Mouse (Mus musculus) liver, embryonic 14.5 days (tissue): ENCODE data around the gene Ndufb7. TPM values are rescaled to one million over a fixed set of nuclear protein-coding genes. Genes with fewer than 3 reads are reported as not detected.

Source experiments
- ATAC-seq: fragments of 200-750 bp; cut with Nextera tagmentation; 2 replicates; pipeline ENCODE4 v1.8.0; 2017; ENCODE audit warnings: moderate number of reproducible peaks, mild to moderate bottlenecking, moderate library complexity; ENCODE audit not compliant: insufficient read depth
- DNase-seq, 3 experiments: peaks; one replicate each; pipeline ENCODE4 v3.0.0-alpha.2; 2012 to 2013; ENCODE audit warnings: low read depth in 3 of 3, low spot score in 3 of 3
- H3K27ac ChIP-seq: fragments of 300-500 bp; sonication (generic); 2 replicates; pipeline ENCODE4 v1.5.1; 2014; ENCODE audit warnings: moderate library complexity, mild to moderate bottlenecking, control low read depth, inconsistent platforms
- H3K27me3 ChIP-seq: fragments of 300-500 bp; sonication (generic); 2 replicates; pipeline ENCODE4 v1.6.1; 2014; ENCODE audit warnings: mild to moderate bottlenecking, low read length, moderate library complexity; ENCODE audit not compliant: control insufficient read depth, insufficient read depth
- H3K36me3 ChIP-seq: fragments of 300-500 bp; sonication (generic); replicated peaks from 2 replicates; pipeline ENCODE4 v1.6.1; 2014; ENCODE audit warnings: low read depth; ENCODE audit not compliant: control insufficient read depth, insufficient read depth
- H3K4me1 ChIP-seq, 2 experiments: fragments of 200-500 bp in 1 of 2; fragments of 300-500 bp in 1 of 2; sonication (generic) in 1 of 2; replicated peaks; 2 replicates each; pipeline ENCODE4 v1.6.1; 2012 to 2014; ENCODE audit warnings: antibody characterized with exemption in 1 of 2, inconsistent platforms in 1 of 2, low read length in 1 of 2; ENCODE audit not compliant: control insufficient read depth in 2 of 2, insufficient read depth in 2 of 2
- H3K4me2 ChIP-seq: fragments of 300-500 bp; sonication (generic); 2 replicates; pipeline ENCODE4 v1.6.1; 2014; ENCODE audit warnings: low read depth, mild to moderate bottlenecking, control low read depth, moderate library complexity
- H3K4me3 ChIP-seq, 2 experiments: fragments of 200-500 bp in 1 of 2; fragments of 300-500 bp in 1 of 2; sonication (generic) in 1 of 2; 2 replicates each; pipeline ENCODE4 v1.5.1; 2012 to 2014; ENCODE audit warnings: low read depth in 2 of 2, low read length in 2 of 2, mild to moderate bottlenecking in 2 of 2, control low read depth in 1 of 2, inconsistent platforms in 1 of 2, moderate library complexity in 1 of 2; ENCODE audit not compliant: insufficient read depth in 1 of 2
- H3K9ac ChIP-seq: fragments of 300-500 bp; sonication (generic); replicated peaks from 2 replicates; pipeline ENCODE4 v1.6.1; 2014; ENCODE audit warnings: mild to moderate bottlenecking, control low read depth, moderate library complexity
- H3K9me3 ChIP-seq: fragments of 300-500 bp; sonication (generic); 2 replicates; pipeline ENCODE4 v1.6.1; 2016; ENCODE audit warnings: low read length, mixed read lengths; ENCODE audit not compliant: control insufficient read depth
- CTCF ChIP-seq: IDR thresholded peaks from 2 replicates; pipeline ENCODE4 v1.5.1; 2016; ENCODE audit warnings: antibody characterized with exemption, low read depth, control low read depth
- EP300 ChIP-seq: IDR thresholded peaks from 2 replicates; pipeline ENCODE4 v1.6.1; 2016; ENCODE audit warnings: antibody characterized with exemption, low read depth
- WGBS: fragments of 180-500 bp; shearing (Covaris S2); extraction: QIAGEN DNeasy Blood & Tissue Kit; methylation state at CpG from one replicate; pipeline ENCODE4 v1.1.7; 2014; ENCODE audit not compliant: insufficient replicate concordance; 5-methylcytosine and 5-hydroxymethylcytosine counted together
- polyA plus RNA-seq, 2 experiments: library from polyadenylated mRNA; depleted of rRNA in 1 of 2; stranded (reverse) in 1 of 2; unstranded in 1 of 2; fragments of >200 nt; fragmentation: Nextera tagmentation in 1 of 2; extraction: Ambion mirVana in 1 of 2; gene quantifications; 2 replicates each; pipeline versions ENCODE4 v1.2.1 to v1.2.3; 2012 to 2014

Gene Ndufb7
- polyA plus RNA-seq, 2 experiments, result 197 to 290 TPM

GRCm38 (mm10) chr8:83575561-83576515 lies 9.4 kb downstream of the Ndufb7 start:
- Histone ChIP-seq H3K4me2 (no peak overlapping the region), H3K9ac (no peak overlapping the region), H3K36me3 (peaks cover 22% of the 10 kb centered on the region), H3K27ac (no peak overlapping the region), H3K4me3 (no peak overlapping the region), H3K4me1 (no peaks in the 10 kb centered on the region; a peak in 1 of 4 replicates), H3K27me3 (no peaks in the 10 kb centered on the region), H3K9me3 (no peaks in the 10 kb centered on the region)
- WGBS, result 74% methylated on average over 17 of the region's 17 CpGs
- ATAC-seq, result no peak
- no peak for DNase-seq
- TF ChIP-seq CTCF (no peak), EP300 (no peak)

GRCm38 (mm10) chr8:83576516-83576895 lies 10.0 kb downstream of the Ndufb7 start:
- ATAC-seq (no peak), DNase-seq (no peak)
- 61% methylated on average over 2 of the region's 4 CpGs for WGBS
- TF ChIP-seq EP300, result no peak
- TF ChIP-seq CTCF, result no peak
- H3K9ac ChIP-seq, result no peak overlapping the region
- H3K4me2 ChIP-seq, result no peak overlapping the region
- no peaks in the 10 kb centered on the region for H3K9me3 ChIP-seq
- H3K4me3 ChIP-seq, result no peak overlapping the region
- H3K36me3 ChIP-seq, result peaks cover 17% of the 10 kb centered on the region
- H3K27me3 ChIP-seq, result no peaks in the 10 kb centered on the region
- no peaks in the 10 kb centered on the region; a peak in 1 of 4 replicates for H3K4me1 ChIP-seq
- H3K27ac ChIP-seq, result no peak overlapping the region

- Histone ChIP-seq H3K27me3 (no peaks in the 10 kb centered on the region), H3K4me3 (no peak overlapping the region), H3K27ac (no peak overlapping the region), H3K4me1 (no peaks in the 10 kb centered on the region; a peak in 1 of 4 replicates), H3K4me2 (no peak overlapping the region), H3K36me3 (peaks cover 13% of the 10 kb centered on the region), H3K9me3 (no peaks in the 10 kb centered on the region), H3K9ac (no peak overlapping the region)
- 75% methylated on average over 4 of the region's 4 CpGs for WGBS
- ATAC-seq (no peak), DNase-seq (no peak)
- TF ChIP-seq EP300 (no peak), CTCF (no peak)
Observed at GRCm38 (mm10) chr8:83576921-83577320, 10.4 kb downstream of the Ndufb7 start.

- no peaks in the 10 kb centered on the region for H3K9me3 ChIP-seq
- H3K4me3 ChIP-seq, result no peak overlapping the region
- TF ChIP-seq CTCF, result no peak
- TF ChIP-seq EP300, result no peak
- ATAC-seq (no peak), DNase-seq (no peak)
- no peaks in the 10 kb centered on the region; a peak in 1 of 4 replicates for H3K4me1 ChIP-seq
- H3K9ac ChIP-seq, result no peak overlapping the region
- peaks cover 9% of the 10 kb centered on the region for H3K36me3 ChIP-seq
- H3K27me3 ChIP-seq, result no peaks in the 10 kb centered on the region
- H3K27ac ChIP-seq, result no peak overlapping the region
- WGBS, result 72% methylated on average over 9 of the region's 9 CpGs
- H3K4me2 ChIP-seq, result no peak overlapping the region
Observed at GRCm38 (mm10) chr8:83577384-83577791, 10.9 kb downstream of the Ndufb7 start.

- peaks cover 3% of the 10 kb centered on the region for H3K36me3 ChIP-seq
- ATAC-seq, result no peak
- H3K27me3 ChIP-seq, result no peaks in the 10 kb centered on the region
- no peaks in the 10 kb centered on the region for H3K9me3 ChIP-seq
- no peaks in the 10 kb centered on the region; a peak in 1 of 4 replicates for H3K4me1 ChIP-seq
- H3K27ac ChIP-seq, result no peak overlapping the region
- 77% methylated on average over 17 of the region's 17 CpGs for WGBS
- no peak overlapping the region for H3K4me2 ChIP-seq
- DNase-seq, result no peak
- no peak overlapping the region for H3K4me3 ChIP-seq
- TF ChIP-seq EP300, result no peak
- TF ChIP-seq CTCF, result no peak
- H3K9ac ChIP-seq, result no peak overlapping the region
Observed at GRCm38 (mm10) chr8:83578131-83579055, 11.9 kb downstream of the Ndufb7 start.
